Mouse (Mus musculus) thymus, postnatal 10 days (tissue): Measurements from ENCODE around the gene Pum2.
"Not testable (repeated sequence)": the region's sequence is repeated elsewhere in the genome, so short reads cannot be mapped to it uniquely, and the experiment has no call there.

Source experiments
- DNase-seq, 2 experiments: peaks; one replicate each; pipeline ENCODE4 v3.0.0; 2021; ENCODE audit warnings: low spot score in 2 of 2

Gene Pum2

DNA sequence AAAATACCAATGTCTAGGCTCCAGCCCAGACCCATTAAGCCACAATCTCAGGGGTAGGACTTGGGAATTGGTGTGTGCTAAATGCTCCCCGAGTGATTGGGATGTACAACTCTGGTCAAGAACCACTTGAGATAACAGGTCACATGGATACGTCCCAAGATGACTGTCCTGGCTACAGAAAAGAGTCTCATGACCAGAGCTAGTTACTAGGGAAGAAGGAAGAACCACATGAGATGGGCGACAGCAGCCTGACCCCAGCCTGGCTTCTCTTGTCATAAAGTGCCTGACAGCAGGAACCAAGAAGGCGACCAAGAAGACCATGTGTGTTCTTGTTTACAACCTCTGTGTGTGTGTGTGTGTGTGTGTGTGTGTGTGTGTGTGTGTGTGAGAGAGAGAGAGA lies 4.5 kb upstream of the Pum2 start:
- no peak for DNase-seq

DNA sequence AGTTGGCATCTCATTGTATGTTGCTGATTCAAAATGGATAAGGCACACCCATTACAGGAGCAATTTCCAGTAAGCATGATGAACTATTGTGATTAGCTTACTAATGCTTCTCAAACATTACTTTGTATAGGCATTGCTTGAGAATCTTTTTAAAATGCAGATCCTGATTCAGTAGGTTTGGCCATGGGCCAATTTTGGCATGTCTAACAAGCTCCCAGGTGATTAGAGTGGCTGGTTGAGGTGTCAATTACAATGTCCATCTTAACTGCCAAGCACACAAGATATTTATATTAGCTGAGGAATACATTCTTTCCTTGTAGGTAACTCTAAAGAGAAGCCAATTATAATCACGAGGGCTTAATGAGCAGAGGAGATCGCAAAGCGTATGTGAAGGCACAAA lies 4.1 kb upstream of the Pum2 start:
- no peak for DNase-seq

DNA sequence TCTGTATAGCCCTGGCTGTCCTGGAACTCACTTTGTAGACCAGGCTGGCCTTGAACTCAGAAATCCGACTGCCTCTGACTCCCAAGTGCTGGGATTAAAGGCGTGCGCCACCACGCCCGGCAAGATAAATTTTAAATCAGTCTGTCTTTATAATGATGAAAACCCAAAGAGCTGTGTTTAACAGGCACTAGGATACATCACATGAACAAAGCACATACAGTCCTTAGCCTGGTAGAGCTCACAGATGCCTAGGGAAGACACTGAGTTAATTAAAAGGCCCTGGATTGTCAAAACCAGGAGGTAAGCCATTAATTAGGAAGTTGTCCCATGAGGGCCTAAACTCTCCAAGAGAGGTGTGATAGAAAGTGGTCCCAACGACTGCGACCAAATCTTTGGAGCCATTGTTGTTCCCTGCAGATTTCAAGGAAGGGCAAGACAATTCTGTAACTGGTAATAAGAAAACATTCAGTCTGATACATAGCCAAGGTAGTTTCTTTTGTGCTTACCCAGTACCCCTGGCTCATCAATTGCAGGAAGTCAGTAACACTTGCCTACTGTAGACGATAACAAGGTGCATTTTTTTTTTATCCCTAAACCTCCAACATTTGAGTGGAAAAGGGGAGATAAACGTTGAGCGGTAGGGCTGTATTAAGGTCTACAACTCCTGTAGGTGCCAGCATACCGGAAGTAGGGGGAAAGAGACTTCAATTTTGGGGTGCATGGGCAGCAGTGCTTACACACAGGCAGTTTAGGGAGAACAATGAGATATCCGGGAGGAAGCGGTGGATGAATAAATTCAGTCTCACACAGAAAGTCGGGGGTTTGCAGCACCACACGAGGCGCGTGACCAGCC lies 587 bp upstream of the Pum2 start:
- DNase-seq, result peak in 1 of 2 experiments; percentile 23

DNA sequence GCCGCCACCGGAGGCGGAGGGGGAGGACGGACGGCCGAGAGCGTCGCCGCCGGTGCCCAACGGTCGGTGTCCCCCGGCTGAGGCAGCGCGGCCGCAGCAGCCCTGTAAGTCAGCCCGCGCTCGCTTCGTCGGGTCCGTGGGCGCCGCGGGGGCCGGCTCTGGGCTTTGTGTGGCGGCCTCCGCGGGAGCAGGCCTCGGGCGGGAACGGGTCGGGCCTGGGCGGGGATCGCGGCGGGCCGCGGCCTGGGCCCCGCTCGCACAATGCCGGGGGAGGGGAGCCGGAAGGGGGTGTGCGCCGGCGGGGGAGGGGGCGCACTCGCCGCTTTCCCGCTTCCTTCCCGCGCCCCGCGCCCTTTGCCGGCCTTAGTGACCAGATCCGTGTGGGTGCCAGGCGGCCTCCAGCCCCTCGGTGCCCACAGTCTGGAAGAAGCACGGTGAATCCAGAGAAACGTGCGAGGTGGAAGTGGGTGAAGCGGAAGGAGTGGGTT lies 487 bp downstream of the Pum2 start:
- peak; percentile 69 to 74 for DNase-seq

DNA sequence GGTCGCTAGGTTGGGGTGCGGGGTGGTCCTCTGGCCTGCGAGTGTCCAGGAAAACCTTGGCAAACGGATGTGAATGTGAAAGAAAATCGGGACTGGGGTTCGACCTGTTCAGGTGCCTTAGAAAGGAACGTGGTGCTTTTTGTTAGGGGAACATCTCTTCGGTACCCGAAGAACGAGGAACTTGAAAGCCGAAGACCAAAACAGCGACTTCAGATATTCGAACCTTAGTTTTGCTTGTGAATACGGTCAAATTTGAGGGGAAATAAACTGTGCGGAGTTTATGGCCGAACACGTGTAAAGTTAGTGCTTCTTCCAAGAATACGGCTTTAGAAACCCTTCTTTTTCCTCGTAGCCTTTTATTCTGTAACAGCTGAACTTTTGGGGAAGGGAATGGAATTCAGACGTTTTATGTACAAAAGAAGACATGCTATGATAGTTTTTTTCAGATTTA lies 982 bp downstream of the Pum2 start:
- no peak for DNase-seq

DNA sequence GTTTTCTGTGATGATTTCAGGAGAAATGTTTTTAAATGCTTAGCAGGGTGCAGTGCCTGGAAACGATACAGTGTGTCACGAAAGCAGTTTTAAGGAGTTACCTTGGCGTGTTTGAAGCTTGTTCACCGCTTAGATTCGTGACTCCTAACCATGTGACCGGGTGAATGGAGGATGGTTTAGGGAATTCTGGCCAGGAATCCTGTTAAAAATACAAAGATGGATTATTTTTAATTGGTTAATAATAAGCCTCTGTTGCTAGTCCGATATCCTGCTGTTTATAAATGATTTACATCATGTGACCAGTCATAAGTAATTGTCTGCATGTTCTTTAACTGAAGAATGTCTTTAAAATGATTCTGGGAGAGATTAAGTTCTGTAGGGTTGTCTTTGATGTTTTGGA lies 1.4 kb downstream of the Pum2 start:
- DNase-seq, result no peak

DNA sequence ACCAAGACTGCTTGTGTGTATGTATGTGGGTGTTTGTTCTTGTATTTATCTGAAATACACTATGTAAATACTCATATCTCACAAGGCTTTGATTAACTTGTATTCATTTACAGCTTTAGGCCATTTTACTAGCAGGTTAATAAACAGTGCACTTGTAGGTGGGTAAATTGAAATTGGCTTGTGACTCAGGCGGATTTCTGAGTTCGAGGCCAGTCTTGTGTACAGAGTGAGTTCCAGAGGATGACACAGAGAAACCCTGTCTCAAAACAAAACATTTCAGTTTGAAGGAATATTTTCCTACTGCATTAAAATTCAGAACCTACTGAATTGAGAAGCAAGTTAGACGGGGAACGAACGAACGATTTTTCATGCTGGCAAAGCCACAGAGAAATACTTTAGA lies 2.4 kb downstream of the Pum2 start:
- no peak for DNase-seq

DNA sequence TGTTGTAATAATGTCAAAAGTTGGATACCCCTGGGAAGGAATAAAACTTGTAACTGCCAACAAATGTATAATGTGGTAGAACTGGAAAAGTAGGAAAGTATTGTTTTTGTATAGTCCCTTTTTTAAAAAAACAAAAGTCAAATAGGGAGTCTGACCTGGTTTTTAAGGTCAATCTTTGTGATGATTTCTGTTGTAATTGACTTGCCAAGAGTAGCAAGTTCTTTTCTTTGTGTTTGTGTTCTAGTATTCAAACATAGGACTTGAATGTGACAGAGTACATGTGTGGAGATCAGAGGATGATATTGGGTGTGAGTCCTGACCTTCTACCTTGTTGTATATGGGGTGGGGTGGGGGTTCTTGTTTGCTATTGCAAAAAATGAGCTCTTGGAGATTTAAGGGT lies 4.0 kb downstream of the Pum2 start:
- DNase-seq, result no peak

DNA sequence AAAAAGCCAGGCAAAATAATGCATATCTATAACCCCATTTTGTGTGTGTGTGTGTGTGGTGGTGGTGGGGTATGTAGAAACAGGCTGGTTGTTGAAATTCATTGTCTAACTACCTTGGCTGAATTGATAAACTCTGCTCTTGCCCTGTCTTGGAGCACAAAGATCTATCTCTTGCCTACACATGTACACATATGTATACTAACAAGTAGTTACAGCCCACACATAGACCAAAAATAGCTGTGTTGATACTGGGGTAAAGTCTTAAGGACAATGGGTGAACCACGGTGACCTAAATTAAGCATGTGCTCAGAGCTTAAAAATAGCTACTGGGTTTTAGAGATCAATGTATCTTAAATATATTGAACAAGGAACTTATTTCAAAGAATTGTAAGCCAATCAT lies 10.3 kb downstream of the Pum2 start:
- no peak for DNase-seq

DNA sequence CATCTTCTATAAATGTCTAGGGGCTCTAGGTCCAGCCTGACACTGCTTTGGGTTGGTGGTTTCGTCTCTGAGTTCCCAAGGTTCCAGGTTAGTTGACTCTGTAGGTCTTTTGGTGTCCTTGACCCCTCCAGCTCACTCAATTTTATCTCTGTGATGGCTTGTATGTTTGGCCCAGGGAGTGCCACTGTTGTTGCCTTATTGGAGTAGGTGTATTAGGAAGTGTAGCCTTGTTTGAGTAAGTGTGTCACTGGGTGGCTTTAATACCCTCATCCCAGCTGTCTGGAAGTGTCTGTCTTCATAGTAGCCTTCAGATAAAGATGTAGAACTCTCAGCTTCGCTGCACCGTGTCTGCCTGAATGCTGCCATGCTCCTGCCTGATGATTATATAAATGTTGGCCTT lies 11.1 kb downstream of the Pum2 start:
- DNase-seq, result no peak

DNA sequence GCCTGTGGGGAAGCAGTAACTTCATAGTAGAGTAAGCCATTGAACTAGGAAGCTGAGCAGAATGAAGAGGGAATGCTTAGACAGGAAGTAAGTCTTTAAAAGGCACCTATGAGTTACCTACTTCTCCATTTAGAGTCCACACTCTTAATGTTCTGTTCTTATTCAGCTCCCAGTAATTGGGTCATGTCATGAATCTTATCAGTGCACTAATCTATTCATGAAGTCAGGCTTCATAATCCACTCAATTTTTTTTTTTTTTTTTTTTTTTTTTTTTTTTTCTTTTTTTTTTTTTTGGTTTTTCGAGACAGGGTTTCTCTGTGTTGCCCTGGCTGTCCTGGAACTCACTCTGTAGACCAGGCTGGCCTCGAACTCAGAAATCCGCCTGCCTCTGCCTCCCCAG lies 15.9 kb downstream of the Pum2 start:
- DNase-seq, result not testable (repeated sequence)

DNA sequence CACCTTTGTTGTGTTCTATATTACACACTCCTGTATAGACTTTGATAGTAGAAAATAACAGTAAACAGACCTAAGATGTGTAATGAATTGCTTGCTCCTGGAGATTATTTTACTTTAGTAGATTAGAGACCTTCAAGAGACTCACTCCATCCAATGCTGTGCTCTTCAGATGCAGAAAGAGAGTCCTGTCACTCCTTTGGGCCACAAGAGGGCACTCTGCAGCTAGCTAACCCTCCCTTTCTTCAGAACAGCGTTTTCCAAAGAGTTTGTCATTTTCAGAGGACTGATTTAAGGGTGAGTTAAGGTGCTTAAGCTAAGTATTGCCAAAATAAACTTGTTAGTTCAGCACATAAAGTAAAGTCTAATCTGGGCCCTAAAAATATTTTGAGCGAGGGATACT lies 25.0 kb downstream of the Pum2 start:
- peak in 1 of 2 experiments; percentile 41 for DNase-seq

DNA sequence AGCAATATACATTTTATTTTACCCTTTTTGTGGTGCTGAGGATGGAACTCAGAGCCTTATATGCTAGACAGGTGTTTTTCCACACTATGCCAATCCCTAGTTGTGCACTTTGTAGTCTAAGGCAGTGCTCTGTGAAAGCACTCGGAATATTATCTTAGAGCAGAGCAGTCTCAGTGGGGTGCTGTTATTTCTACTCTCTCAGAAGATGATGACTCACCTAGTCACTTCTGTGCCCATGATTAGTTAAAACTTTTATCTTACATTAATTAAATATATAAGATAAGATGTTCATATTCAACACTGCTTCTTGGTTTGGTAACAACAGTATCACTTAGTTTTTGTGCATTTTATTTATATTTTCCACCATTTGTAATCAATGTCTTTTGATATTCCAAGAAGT lies 30.1 kb downstream of the Pum2 start:
- no peak for DNase-seq

DNA sequence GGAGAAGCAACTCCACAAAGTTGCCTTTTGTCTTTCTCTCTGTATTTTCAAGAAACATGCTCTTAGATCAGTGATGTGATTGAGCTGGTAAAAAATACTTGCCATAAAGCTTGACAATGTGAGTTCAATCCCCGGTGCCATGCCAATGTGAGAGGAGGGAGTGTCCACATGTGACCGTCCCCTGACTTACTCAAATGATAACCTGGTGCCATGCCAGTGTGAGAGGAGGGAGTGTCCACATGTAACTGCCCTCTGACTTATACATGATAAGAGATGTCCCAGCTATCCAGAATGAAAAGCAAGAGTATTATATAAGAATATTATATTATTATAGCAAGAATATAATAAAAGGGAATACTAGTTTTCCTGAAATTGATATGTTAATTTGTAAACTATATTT lies 34.9 kb downstream of the Pum2 start:
- no peak for DNase-seq

DNA sequence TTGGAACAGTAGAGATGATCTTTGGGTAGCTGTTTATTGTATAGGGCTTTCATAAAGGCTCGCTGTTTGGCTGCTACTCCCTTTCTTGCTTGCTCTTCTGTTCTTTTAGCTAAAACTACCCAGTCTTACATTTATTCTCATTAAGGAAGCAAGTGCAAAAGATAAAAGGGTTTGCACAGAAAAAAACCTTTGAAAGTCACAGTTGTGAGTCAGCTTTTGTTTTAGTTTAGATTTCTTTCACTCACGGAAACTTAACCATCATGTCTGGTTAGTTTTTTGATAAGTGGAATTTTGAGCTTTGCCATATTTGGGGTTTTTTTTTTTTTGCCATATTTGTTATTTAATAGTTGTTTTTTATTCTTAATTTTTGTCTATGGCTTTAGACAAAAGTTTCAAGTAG lies 38.7 kb downstream of the Pum2 start:
- no peak for DNase-seq

DNA sequence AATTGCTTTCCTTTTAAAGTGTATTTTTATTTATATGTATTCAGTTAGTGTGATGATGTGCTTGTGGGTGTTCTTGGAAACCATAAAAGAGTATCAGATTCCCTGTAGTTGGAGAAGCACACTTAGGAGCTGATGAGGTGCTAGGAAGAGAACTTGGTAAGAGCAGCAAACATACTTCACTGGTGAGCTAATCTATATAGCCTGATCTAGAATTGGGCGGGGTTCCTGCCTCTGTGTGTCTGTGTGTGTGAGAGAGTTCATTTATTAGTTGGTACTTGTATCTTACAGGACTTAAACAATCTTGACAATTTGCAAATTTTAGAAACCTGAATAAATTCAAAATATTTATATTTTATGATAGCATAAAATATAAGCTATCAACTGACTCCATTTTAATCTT lies 42.2 kb downstream of the Pum2 start:
- no peak for DNase-seq

DNA sequence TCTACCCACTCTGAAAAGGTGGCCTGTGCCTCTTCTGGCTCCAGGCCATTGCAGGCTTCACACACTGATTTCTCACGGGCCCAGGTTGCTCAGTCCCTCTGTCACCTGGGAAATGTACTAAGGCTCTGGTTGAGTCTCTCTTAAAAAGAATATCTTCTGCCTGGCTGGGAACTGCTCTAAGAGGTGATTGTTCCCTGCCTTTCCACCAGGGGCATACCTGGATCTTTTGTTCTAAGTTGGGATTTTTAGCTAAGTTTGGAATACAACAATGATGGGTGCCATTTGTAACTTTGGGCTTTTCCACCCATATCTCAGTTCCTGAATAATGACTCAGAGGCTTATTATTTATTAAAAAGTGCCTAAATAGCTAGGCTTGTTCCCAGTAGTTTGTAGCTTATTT lies 53.0 kb downstream of the Pum2 start:
- no peak for DNase-seq

DNA sequence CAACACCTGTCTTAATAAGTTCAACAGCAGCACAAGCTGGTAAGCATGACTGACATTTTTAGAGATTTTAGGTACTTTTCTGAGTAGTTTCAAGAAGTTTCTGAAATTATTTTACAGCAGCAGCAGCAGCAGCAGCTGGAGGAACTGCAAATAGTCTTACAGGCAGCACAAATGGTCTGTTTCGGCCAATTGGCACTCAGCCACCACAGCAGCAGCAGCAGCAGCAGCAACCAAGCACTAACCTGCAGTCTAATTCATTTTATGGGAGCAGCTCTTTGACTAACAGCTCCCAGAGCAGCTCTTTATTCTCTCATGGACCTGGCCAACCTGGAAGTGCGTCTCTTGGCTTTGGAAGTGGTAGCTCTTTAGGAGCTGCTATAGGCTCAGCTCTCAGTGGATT lies 54.8 kb downstream of the Pum2 start:
- no peak for DNase-seq

DNA sequence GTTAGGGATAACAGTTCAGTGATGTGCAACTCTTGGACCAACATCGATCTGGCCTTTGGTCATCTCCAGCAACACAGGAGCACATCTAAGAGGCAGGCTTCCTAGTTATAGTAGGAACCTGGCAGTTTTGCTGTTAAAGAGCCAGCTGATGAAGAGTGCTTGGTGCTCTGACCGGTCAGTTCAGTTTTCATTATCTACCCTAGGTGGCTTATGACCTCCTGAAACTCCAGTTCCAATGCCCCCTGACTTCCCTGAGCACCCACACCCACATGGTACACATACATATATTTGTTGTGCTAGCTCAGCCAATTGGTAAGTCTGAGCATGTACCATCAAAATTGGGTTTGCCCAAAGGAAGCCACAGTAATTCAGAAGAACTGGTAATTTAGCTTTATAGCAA lies 79.7 kb downstream of the Pum2 start:
- no peak for DNase-seq

DNA sequence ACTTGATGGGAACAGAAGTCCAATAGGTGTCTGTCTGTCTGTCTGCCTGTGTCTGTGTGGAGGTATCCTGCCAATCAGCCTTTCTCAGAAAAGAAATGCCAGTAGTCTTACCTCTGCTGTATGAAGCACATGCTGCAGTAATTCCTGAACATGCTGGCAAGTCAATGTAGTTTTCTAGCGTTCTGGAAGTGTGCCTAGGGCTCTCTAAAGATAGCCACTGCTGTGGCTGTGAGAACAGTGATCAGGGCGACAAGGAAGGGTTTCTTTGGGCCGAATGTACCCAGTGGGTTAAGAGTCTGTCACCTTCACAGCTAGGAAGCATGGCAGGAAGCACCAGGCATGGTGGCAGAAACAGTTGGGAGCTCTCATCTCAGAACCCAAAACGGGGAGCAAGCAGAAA lies 80.2 kb downstream of the Pum2 start:
- no peak for DNase-seq

DNA sequence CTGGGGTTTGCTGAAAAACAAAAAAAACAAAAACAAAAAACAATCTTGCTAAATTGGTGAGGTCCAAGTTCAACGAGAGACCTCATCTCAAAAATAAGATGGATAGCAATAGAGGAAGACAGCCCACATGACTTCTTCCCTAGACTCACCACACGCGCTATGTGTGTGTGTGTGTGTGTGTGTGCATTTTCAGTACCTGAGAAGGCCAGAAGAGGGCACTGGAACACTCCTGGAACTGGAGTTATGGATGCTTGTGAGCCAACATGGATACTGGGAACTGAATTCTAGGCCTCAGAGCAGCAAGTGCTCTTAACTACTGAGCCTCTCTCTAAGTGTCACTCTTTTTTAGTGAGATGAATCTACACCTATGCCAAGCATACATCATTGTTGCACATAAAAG lies 84.1 kb downstream of the Pum2 start:
- no peak for DNase-seq

DNA sequence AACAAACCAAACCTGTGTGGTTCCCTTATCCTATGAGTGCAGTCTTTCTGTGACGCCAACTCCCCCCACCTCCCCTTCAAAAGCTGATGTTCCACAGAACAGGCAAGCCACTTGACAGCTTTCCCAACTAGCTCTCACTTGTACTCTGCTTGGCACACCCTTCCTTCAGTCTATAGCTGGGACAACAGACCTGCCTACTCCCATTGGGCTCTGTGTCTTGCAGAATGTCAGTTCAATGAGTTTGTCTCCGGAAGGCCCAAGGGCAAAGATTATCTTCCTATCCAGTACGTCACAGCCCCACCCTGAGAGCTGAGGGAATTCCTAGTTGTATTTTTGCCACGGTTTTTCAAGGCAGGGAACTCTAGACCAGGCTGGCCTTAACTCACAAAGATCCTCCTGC lies 85.2 kb downstream of the Pum2 start:
- no peak for DNase-seq

DNA sequence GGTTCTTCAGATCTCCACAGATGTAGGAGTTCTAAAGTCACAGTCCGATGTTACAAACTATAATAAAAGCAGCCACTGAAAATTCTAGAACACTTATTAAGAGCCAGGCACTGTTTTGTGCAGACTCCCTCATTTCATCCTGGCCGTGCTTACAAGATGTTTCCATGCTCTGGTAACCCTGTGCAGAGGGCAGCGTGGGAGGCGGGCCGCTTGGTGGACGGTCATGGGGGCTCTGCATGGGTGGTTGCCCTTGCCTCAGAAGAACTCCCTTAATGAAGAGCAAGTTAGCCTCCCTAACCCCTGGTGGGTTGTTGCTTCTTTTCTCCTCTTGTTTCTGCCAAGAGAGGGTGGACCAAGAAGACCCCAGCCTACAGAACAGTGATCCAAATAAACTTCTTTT lies 85.8 kb downstream of the Pum2 start:
- no peak for DNase-seq

DNA sequence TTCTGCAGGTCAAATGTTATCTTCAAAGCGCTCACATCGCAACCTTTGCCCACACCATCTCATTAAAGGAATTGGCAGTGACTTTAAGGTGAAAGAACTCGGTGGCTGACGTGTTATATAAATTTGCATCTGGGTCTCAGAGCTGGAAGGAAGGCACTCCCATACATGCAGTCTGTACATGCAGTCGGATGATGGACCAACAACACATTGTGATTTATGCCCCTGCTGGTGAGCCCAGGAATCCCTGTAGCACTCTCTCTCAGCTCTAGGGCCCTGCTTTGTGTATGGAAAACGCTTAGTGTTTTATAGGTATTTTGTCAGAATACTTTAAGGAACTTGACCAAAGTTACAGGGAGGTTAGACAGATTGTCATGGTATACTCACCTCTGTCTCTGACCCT lies 86.6 kb downstream of the Pum2 start:
- no peak for DNase-seq
